Mouse (Mus musculus): ENCODE measurements around the gene Srpk3.

Gene Srpk3

GRCm38 (mm10) chrX:73798502-73798901 lies 24.3 kb downstream of the Srpk3 start:
- intact Hi-C loops (cut with DNase I) = loop anchor here (5.0 kb wide), 2 partner anchors 99 to 149 kb away; partner anchors contain the start of gene L1cam

- intact Hi-C loops (cut with DNase I) = no loop called here
Measured at GRCm38 (mm10) chrX:73805814-73806213, 31.6 kb downstream of the Srpk3 start.

- intact Hi-C loops (cut with DNase I) = no loop called here
Measured at GRCm38 (mm10) chrX:73815072-73815471, 40.9 kb downstream of the Srpk3 start.

- intact Hi-C loops (cut with DNase I) = no loop called here
Measured at GRCm38 (mm10) chrX:73816596-73817314, 42.5 kb downstream of the Srpk3 start.

GRCm38 (mm10) chrX:73823747-73824146 lies 49.5 kb downstream of the Srpk3 start:
- intact Hi-C loops (cut with DNase I) = no loop called here

GRCm38 (mm10) chrX:73824185-73825151 lies 50.3 kb downstream of the Srpk3 start, which contains the start of gene Pdzd4:
Gene Pdzd4 (minus strand): TSS chrX:73824969.
- intact Hi-C loops (cut with DNase I) = no loop called here
